Mouse (Mus musculus): ENCODE measurements around the gene Pacs2. TPM values are rescaled to one million over a fixed set of nuclear protein-coding genes. Genes with fewer than 3 reads are reported as not detected.
A peak's percentile ranks its signal among the peaks of the same experiment; 100 is the strongest.

Gene Pacs2
- total RNA-seq, 4 experiments from 2014 or later, result 32.6 to 36.9 (median 36.3) TPM

DNA sequence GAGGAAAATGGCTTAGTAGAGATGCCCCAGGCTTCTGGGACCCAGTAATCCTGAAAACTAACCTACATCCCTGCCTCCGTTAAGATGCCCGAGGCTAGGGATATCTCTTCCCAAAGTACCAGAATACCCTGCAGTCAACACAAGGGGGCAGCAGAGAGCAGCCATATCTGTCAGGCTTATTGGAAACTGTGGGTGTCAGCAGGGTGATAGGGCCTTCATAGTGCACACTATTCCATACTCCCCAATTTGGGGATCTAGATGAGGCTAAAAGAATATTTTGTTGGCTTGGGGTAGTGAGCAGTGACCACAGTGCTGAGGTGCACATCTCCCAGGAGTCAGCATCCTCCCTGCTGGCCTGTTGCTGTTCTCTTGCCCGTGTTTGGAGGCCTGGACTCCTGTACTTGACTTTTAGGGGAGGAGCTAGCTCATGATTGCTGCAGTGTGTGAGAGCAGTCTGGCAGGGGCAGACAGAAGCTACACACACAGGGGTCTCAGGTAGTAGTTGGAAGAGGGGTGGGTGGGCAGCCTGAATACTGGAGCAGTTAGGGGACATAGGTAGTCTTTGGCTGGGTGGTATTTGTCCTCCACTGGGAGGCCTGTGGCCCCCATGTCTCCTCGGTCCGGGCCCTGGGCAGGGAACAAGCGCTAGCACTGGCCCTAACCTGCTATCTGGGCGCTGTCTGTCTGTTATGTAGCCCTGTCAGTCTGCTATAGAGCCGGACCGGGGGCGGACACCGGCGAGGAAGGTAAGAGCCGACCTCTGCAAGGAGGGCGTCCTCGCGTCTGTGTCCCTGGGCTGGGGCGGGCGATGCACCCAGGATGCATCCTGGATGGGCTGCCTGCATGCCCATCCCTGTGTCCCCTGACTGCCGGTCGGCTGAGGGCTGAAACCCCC is 105.5 kb downstream of the Pacs2 start:
- peak; percentile 56 to 67 for DNase-seq (ENCODE audit: low spot score in 2 of 2)

Small RNAs within 50 kb of the gene (microRNA-seq; reads per million reads assigned to microRNA genes)
- gene Gm44471, result not detected

Other genes starting within 250 kb of the Pacs2 start
- 1 to 10 TPM; 6.9 to 8.7 (median 7.6) TPM for gene Ahnak2, start 211.9 kb upstream of the Pacs2 start, total RNA-seq (2022)
- gene Clba1, start 205.6 kb upstream of the Pacs2 start, total RNA-seq (2022), result under 1 TPM; 0.17 to 0.61 (median 0.45) TPM
- 1 to 10 TPM; 1.9 to 2.8 (median 2.5) TPM for gene Cdca4, start 185.1 kb upstream of the Pacs2 start, total RNA-seq (2022)
- not detected for gene Gpr132, start 146.3 kb upstream of the Pacs2 start, total RNA-seq (2022)
- gene Jag2, start 84.7 kb upstream of the Pacs2 start, total RNA-seq (2022), result 10 to 100 TPM; 22.3 to 31.0 (median 26.7) TPM
- gene Nudt14, start 72.4 kb upstream of the Pacs2 start, total RNA-seq (2022), result 1 to 10 TPM; 5.2 to 8.8 (median 7.5) TPM
- gene Btbd6, start 38.0 kb upstream of the Pacs2 start, total RNA-seq (2022), result 10 to 100 TPM; 18.6 to 23.6 (median 21.7) TPM
- gene Brf1, start 13.8 kb upstream of the Pacs2 start, total RNA-seq (2022), result 10 to 100 TPM; 13.8 to 18.9 (median 18.4) TPM
- not detected for gene Tex22, start 60.0 kb downstream of the Pacs2 start, total RNA-seq (2022)
- gene Mta1, start 83.8 kb downstream of the Pacs2 start, total RNA-seq (2022), result 10 to 100 TPM; 38.7 to 43.3 (median 41.8) TPM
- 10 to 100 TPM; 22.0 to 27.4 (median 24.3) TPM for gene Crip2, start 125.7 kb downstream of the Pacs2 start, total RNA-seq (2022)
- gene Crip1, start 131.8 kb downstream of the Pacs2 start, total RNA-seq (2022), result 10 to 100 TPM; 53.0 to 78.6 (median 58.5) TPM
- under 1 TPM in 1 of 4 experiments, not detected in 3; 0.22 TPM for gene Tedc1, start 141.9 kb downstream of the Pacs2 start, total RNA-seq (2022)
- not detected for gene Tmem121, start 171.4 kb downstream of the Pacs2 start, total RNA-seq (2022)

Data from gastrocnemius, adult 8-10 months (tissue).